Mouse (Mus musculus) limb, embryonic 15.5 days (tissue): ENCODE measurements around the gene Dtd2. TPM values are rescaled to one million over a fixed set of nuclear protein-coding genes. Genes with fewer than 3 reads are reported as not detected.

Experiments used
- ATAC-seq: fragments of 200-750 bp; cut with Nextera tagmentation; 2 replicates; pipeline ENCODE4 v1.8.0; 2017; ENCODE audit warnings: low read depth, moderate TSS enrichment; ENCODE audit not compliant: insufficient number of reproducible peaks, low FRiP score, low TSS enrichment
- H3K27ac ChIP-seq: fragments of 300-500 bp; sonication (generic); 2 replicates; pipeline ENCODE4 v1.5.1; 2015; ENCODE audit warnings: moderate library complexity, mild to moderate bottlenecking, inconsistent platforms
- H3K27me3 ChIP-seq: fragments of 300-500 bp; sonication (generic); 2 replicates; pipeline ENCODE4 v1.6.1; 2015; ENCODE audit warnings: inconsistent platforms
- H3K36me3 ChIP-seq: fragments of 300-500 bp; sonication (generic); 2 replicates; pipeline ENCODE4 v1.6.1; 2015; ENCODE audit warnings: inconsistent platforms
- H3K4me1 ChIP-seq: fragments of 300-500 bp; sonication (generic); 2 replicates; pipeline ENCODE4 v1.6.1; 2015; ENCODE audit warnings: inconsistent platforms
- H3K4me2 ChIP-seq: fragments of 300-500 bp; sonication (generic); 2 replicates; pipeline ENCODE4 v1.6.1; 2015; ENCODE audit warnings: mild to moderate bottlenecking, inconsistent platforms
- H3K4me3 ChIP-seq: fragments of 300-500 bp; sonication (generic); 2 replicates; pipeline ENCODE4 v1.5.1; 2015; ENCODE audit warnings: mild to moderate bottlenecking, inconsistent platforms
- H3K9ac ChIP-seq: fragments of 300-500 bp; sonication (generic); 2 replicates; pipeline ENCODE4 v1.6.1; 2015; ENCODE audit warnings: inconsistent platforms
- H3K9me3 ChIP-seq: fragments of 300-500 bp; sonication (generic); 2 replicates; pipeline ENCODE4 v1.6.1; 2016; ENCODE audit warnings: inconsistent platforms
- WGBS: fragments of 180-500 bp; shearing (Covaris S2); methylation state at CpG from one replicate; pipeline ENCODE4 v1.1.7; 2015; 5-methylcytosine and 5-hydroxymethylcytosine counted together
- polyA plus RNA-seq: library from polyadenylated mRNA; unstranded; fragments of >200 nt; fragmentation: Nextera tagmentation; extraction: Ambion mirVana; gene quantifications from 2 replicates; pipeline ENCODE4 v1.2.1, GENCODE M21; 2015

Dtd2 gene
- polyA plus RNA-seq, 1 experiment from 2014 or later: 20.3 TPM

- Histone ChIP-seq H3K36me3 (no peaks in the 10 kb centered on the region), H3K9me3 (no peaks in the 10 kb centered on the region), H3K27ac (no peak overlapping the region), H3K4me1 (no peaks in the 10 kb centered on the region), H3K27me3 (no peaks in the 10 kb centered on the region), H3K4me2 (no peak overlapping the region), H3K4me3 (no peak overlapping the region), H3K9ac (no peak overlapping the region)
- no peak for ATAC-seq
- WGBS: 56% methylated on average over 2 of the region's 2 CpGs
Measured at GRCm38 (mm10) chr12:52010630-52010961, 4.3 kb upstream of the Dtd2 start.

- no peak overlapping the region for H3K27ac ChIP-seq
- H3K36me3 ChIP-seq: no peaks in the 10 kb centered on the region
- H3K4me2 ChIP-seq: no peak overlapping the region
- no peak for ATAC-seq
- no peaks in the 10 kb centered on the region for H3K27me3 ChIP-seq
- H3K9ac ChIP-seq: no peak overlapping the region
- WGBS: 74% methylated on average over 15 of the region's 15 CpGs
- H3K4me3 ChIP-seq: no peak overlapping the region
- no peaks in the 10 kb centered on the region for H3K9me3 ChIP-seq
- H3K4me1 ChIP-seq: no peaks in the 10 kb centered on the region
Measured at GRCm38 (mm10) chr12:52009928-52010629, 3.8 kb upstream of the Dtd2 start.

GRCm38 (mm10) chr12:52006633-52006994 is 313 bp upstream of the Dtd2 start:
- Histone ChIP-seq H3K27ac (0 out of 2 replicates have a peak overlapping the region, but pooled peaks have one; percentile 33), H3K4me1 (no peaks in the 10 kb centered on the region), H3K4me3 (peak overlapping the region; percentile 76), H3K27me3 (no peaks in the 10 kb centered on the region), H3K9ac (no peak overlapping the region), H3K9me3 (no peaks in the 10 kb centered on the region), H3K4me2 (peak overlapping the region; percentile 58), H3K36me3 (no peaks in the 10 kb centered on the region)
- 48% methylated on average over 5 of the region's 5 CpGs for WGBS
- ATAC-seq: peak; percentile 56; the same call in 1 of the 2 replicates

- no peak for ATAC-seq
- H3K9me3 ChIP-seq: no peaks in the 10 kb centered on the region
Measured at GRCm38 (mm10) chr12:52002746-52003145, 3.6 kb downstream of the Dtd2 start.

GRCm38 (mm10) chr12:52001544-52001943 is 4.8 kb downstream of the Dtd2 start:
- Histone ChIP-seq H3K9me3 (no peaks in the 10 kb centered on the region), H3K4me1 (no peaks in the 10 kb centered on the region), H3K27me3 (no peaks in the 10 kb centered on the region), H3K4me3 (no peak overlapping the region), H3K9ac (no peak overlapping the region), H3K27ac (no peak overlapping the region), H3K4me2 (no peak overlapping the region), H3K36me3 (peaks cover 26% of the 10 kb centered on the region)
- no peak for ATAC-seq
- WGBS: 19% methylated on average over 4 of the region's 4 CpGs

More at GRCm38 (mm10) chr12:52002746-52003145, 3.6 kb downstream of the Dtd2 start:
- WGBS: 91% methylated on average over 3 of the region's 3 CpGs
- Histone ChIP-seq H3K9ac (no peak overlapping the region), H3K27ac (no peak overlapping the region), H3K4me1 (no peaks in the 10 kb centered on the region), H3K27me3 (no peaks in the 10 kb centered on the region), H3K4me2 (no peak overlapping the region), H3K4me3 (no peak overlapping the region), H3K36me3 (peaks cover 17% of the 10 kb centered on the region)

- Histone ChIP-seq H3K4me3 (no peak overlapping the region), H3K9ac (no peak overlapping the region), H3K9me3 (no peaks in the 10 kb centered on the region), H3K4me1 (no peaks in the 10 kb centered on the region), H3K36me3 (peaks cover 46% of the 10 kb centered on the region), H3K27ac (no peak overlapping the region), H3K4me2 (no peak overlapping the region), H3K27me3 (no peaks in the 10 kb centered on the region)
- ATAC-seq: no peak
- WGBS: 81% methylated on average over 9 of the region's 9 CpGs
Measured at GRCm38 (mm10) chr12:51998366-51998932, 7.9 kb downstream of the Dtd2 start.

- no peaks in the 10 kb centered on the region for H3K9me3 ChIP-seq
- no peaks in the 10 kb centered on the region for H3K4me1 ChIP-seq
- H3K36me3 ChIP-seq: peaks cover 46% of the 10 kb centered on the region
- no peak overlapping the region for H3K4me2 ChIP-seq
- no peak overlapping the region for H3K27ac ChIP-seq
- WGBS: 76% methylated on average over 1 of the region's 1 CpGs
- no peak overlapping the region for H3K9ac ChIP-seq
- no peaks in the 10 kb centered on the region for H3K27me3 ChIP-seq
- no peak overlapping the region for H3K4me3 ChIP-seq
- no peak for ATAC-seq
Measured at GRCm38 (mm10) chr12:51995738-51996536, 10.4 kb downstream of the Dtd2 start.

GRCm38 (mm10) chr12:51990629-51991028 is 15.7 kb downstream of the Dtd2 start:
- H3K4me2 ChIP-seq: no peak overlapping the region
- H3K9ac ChIP-seq: no peak overlapping the region
- no peak for ATAC-seq
- H3K9me3 ChIP-seq: no peaks in the 10 kb centered on the region
- H3K4me3 ChIP-seq: no peak overlapping the region
- no peaks in the 10 kb centered on the region for H3K4me1 ChIP-seq
- peaks cover 15% of the 10 kb centered on the region; the same call in 1 of the 2 replicates for H3K36me3 ChIP-seq
- 72% methylated on average over 2 of the region's 2 CpGs for WGBS
- no peaks in the 10 kb centered on the region for H3K27me3 ChIP-seq
- no peak overlapping the region for H3K27ac ChIP-seq

GRCm38 (mm10) chr12:51988536-51988935 is 17.8 kb downstream of the Dtd2 start:
- no peaks in the 10 kb centered on the region for H3K27me3 ChIP-seq
- no peak for ATAC-seq
- no peaks in the 10 kb centered on the region; the same call in 1 of the 2 replicates for H3K4me1 ChIP-seq
- no peaks in the 10 kb centered on the region for H3K36me3 ChIP-seq
- H3K4me3 ChIP-seq: no peak overlapping the region
- H3K27ac ChIP-seq: no peak overlapping the region
- H3K9ac ChIP-seq: no peak overlapping the region
- H3K4me2 ChIP-seq: no peak overlapping the region
- H3K9me3 ChIP-seq: no peaks in the 10 kb centered on the region
- 85% methylated on average over 5 of the region's 5 CpGs for WGBS

- H3K4me1 ChIP-seq: no peaks in the 10 kb centered on the region; the same call in 1 of the 2 replicates
- ATAC-seq: no peak
- WGBS: 53% methylated on average over 4 of the region's 4 CpGs
Measured at GRCm38 (mm10) chr12:51985826-51986225, 20.5 kb downstream of the Dtd2 start.

GRCm38 (mm10) chr12:51985163-51985748 is 21.0 kb downstream of the Dtd2 start:
- Histone ChIP-seq H3K4me3 (no peak overlapping the region), H3K9me3 (no peaks in the 10 kb centered on the region), H3K27me3 (no peaks in the 10 kb centered on the region), H3K27ac (no peak overlapping the region), H3K4me2 (no peak overlapping the region), H3K4me1 (no peaks in the 10 kb centered on the region; the same call in 1 of the 2 replicates), H3K9ac (no peak overlapping the region), H3K36me3 (no peaks in the 10 kb centered on the region)
- no peak for ATAC-seq
- 87% methylated on average over 3 of the region's 3 CpGs for WGBS

More at GRCm38 (mm10) chr12:51985826-51986225, 20.5 kb downstream of the Dtd2 start:
- Histone ChIP-seq H3K4me3 (no peak overlapping the region), H3K4me2 (no peak overlapping the region), H3K9ac (no peak overlapping the region), H3K9me3 (no peaks in the 10 kb centered on the region), H3K27me3 (no peaks in the 10 kb centered on the region), H3K27ac (no peak overlapping the region), H3K36me3 (no peaks in the 10 kb centered on the region)

GRCm38 (mm10) chr12:51983625-51984024 is 22.7 kb downstream of the Dtd2 start:
- no peak overlapping the region for H3K27ac ChIP-seq
- H3K27me3 ChIP-seq: no peaks in the 10 kb centered on the region
- H3K4me2 ChIP-seq: no peak overlapping the region
- no peaks in the 10 kb centered on the region for H3K36me3 ChIP-seq
- 96% methylated on average over 1 of the region's 1 CpGs for WGBS
- no peak overlapping the region for H3K9ac ChIP-seq
- H3K4me3 ChIP-seq: no peak overlapping the region
- H3K4me1 ChIP-seq: no peaks in the 10 kb centered on the region; the same call in 1 of the 2 replicates
- ATAC-seq: no peak
- no peaks in the 10 kb centered on the region for H3K9me3 ChIP-seq
